Comparison of ENCODE assay signal across 8 mouse cellular contexts in genomic region chr13:100833640-100834002, GRCm38 (mm10). TPM values are rescaled to one million over a fixed set of nuclear protein-coding genes. Genes with fewer than 3 reads are reported as not detected.
DNase-seq lines count a peak whose midpoint lies in the region; ATAC-seq and TF ChIP-seq lines count a peak whose summit lies in the region.

No protein-coding gene starts in this region.

- no peaks in the 10 kb centered on the region for H3K9me3 ChIP-seq in heart, embryonic 15.5 days (replicated peaks)
- no peaks in the 10 kb centered on the region for H3K9me3 ChIP-seq in hindbrain, embryonic 15.5 days
- no peaks in the 10 kb centered on the region for H3K9me3 ChIP-seq in midbrain, embryonic 13.5 days

- 61% methylated on average over 6 of the region's 6 CpGs for WGBS in heart, embryonic 15.5 days
- WGBS in hindbrain, embryonic 15.5 days = 58% methylated on average over 6 of the region's 6 CpGs
- 61% methylated on average over 6 of the region's 6 CpGs for WGBS in midbrain, embryonic 13.5 days

- no peak for TF ChIP-seq CTCF in bone marrow macrophage, adult 2 months (IDR thresholded peaks at IDR 0.05; ENCODE audit: low read depth, low read length)

- H3K27me3 ChIP-seq in heart, embryonic 15.5 days = no peaks in the 10 kb centered on the region
- H3K27me3 ChIP-seq in hindbrain, embryonic 15.5 days = no peaks in the 10 kb centered on the region
- H3K27me3 ChIP-seq in midbrain, embryonic 13.5 days = no peaks in the 10 kb centered on the region

- no peak overlapping the region for H3K27ac ChIP-seq in heart, embryonic 15.5 days
- peak overlapping the region; percentile 16; the same call in 1 of the 2 replicates for H3K27ac ChIP-seq in bone marrow macrophage, adult 2 months (ENCODE audit: insufficient read depth, low read depth, low read length)
- peak overlapping the region; percentile 87 for H3K27ac ChIP-seq in hindbrain, embryonic 15.5 days (replicated peaks)
- H3K27ac ChIP-seq in midbrain, embryonic 13.5 days = no peak overlapping the region

- no peak for DNase-seq in heart, postnatal 25 days (ENCODE audit: low spot score)
- no peak for DNase-seq in urinary bladder, postnatal 36 days (ENCODE audit: low spot score in 2 of 2)
- no peak for DNase-seq in thymus, postnatal 10 days (ENCODE audit: low spot score in 2 of 2)

- no peak for ATAC-seq in heart, embryonic 15.5 days (replicated peaks; ENCODE audit: insufficient number of reproducible peaks, insufficient read depth, low FRiP score, low read depth)
- ATAC-seq in hindbrain, embryonic 15.5 days (ENCODE audit: low FRiP score, low read depth) = no peak
- ATAC-seq in midbrain, embryonic 13.5 days = no peak
- no peak for ATAC-seq in activated CD4-positive, CD25-positive, alpha-beta regulatory T cell, adult 4 months

- H3K36me3 ChIP-seq in heart, embryonic 15.5 days = no peaks in the 10 kb centered on the region
- H3K36me3 ChIP-seq in hindbrain, embryonic 15.5 days = no peaks in the 10 kb centered on the region
- no peaks in the 10 kb centered on the region for H3K36me3 ChIP-seq in midbrain, embryonic 13.5 days

- no peak overlapping the region for H3K9ac ChIP-seq in heart, embryonic 15.5 days
- H3K9ac ChIP-seq in hindbrain, embryonic 15.5 days = no peak overlapping the region
- no peak overlapping the region for H3K9ac ChIP-seq in midbrain, embryonic 13.5 days (replicated peaks)

- peaks cover 20% of the 10 kb centered on the region for H3K4me1 ChIP-seq in heart, embryonic 15.5 days (replicated peaks)
- peaks cover 34% of the 10 kb centered on the region for H3K4me1 ChIP-seq in bone marrow macrophage, adult 2 months (ENCODE audit: control insufficient read depth, insufficient read depth, low read length)
- H3K4me1 ChIP-seq in hindbrain, embryonic 15.5 days (replicated peaks) = peaks cover 22% of the 10 kb centered on the region
- peaks cover 22% of the 10 kb centered on the region for H3K4me1 ChIP-seq in midbrain, embryonic 13.5 days (replicated peaks)

- peak overlapping the region; percentile 46 for H3K4me2 ChIP-seq in heart, embryonic 15.5 days
- peak overlapping the region; percentile 86; the same call in 1 of the 2 replicates for H3K4me2 ChIP-seq in hindbrain, embryonic 15.5 days
- H3K4me2 ChIP-seq in midbrain, embryonic 13.5 days (replicated peaks) = peak overlapping the region; percentile 78

- no peak for TF ChIP-seq POLR2A in bone marrow macrophage, adult 2 months (IDR thresholded peaks at IDR 0.05; ENCODE audit: borderline replicate concordance, low read depth, low read length)

- peak overlapping the region; percentile 88 for H3K4me3 ChIP-seq in heart, embryonic 15.5 days
- H3K4me3 ChIP-seq in bone marrow macrophage, adult 2 months (ENCODE audit: insufficient read depth, low read length) = peak overlapping the region; percentile 34; the same call in 1 of the 2 replicates
- peak overlapping the region; percentile 77 for H3K4me3 ChIP-seq in hindbrain, embryonic 15.5 days
- H3K4me3 ChIP-seq in midbrain, embryonic 13.5 days (replicated peaks) = peak overlapping the region; percentile 95

- intact Hi-C loops in heart, postnatal 25 days (cut with DNase I) = loop anchor here (5.0 to 10.0 kb wide), 2 partner anchors 101 to 339 kb away; partner anchors contain the start of genes Cdk7 and Gtf2h2

RNA-seq across cellular contexts. Expression of gene Slc30a5, which starts 0.4 kb away (rescaled TPM):
- 31.4 and 39.7 TPM in 2 replicates for polyA plus RNA-seq in heart, embryonic 15.5 days (2015; fragmentation: Nextera tagmentation; extraction: Ambion mirVana)
- 10 to 100 TPM; 20.5 to 23.8 TPM for total RNA-seq in heart, postnatal 25 days (2021)
- polyA plus RNA-seq in bone marrow macrophage, adult 2 months (2012; ENCODE audit: insufficient read depth, insufficient read length, missing spikeins) = 47.3 and 53.8 TPM in 2 replicates
- polyA plus RNA-seq in hindbrain, embryonic 15.5 days (2015; fragmentation: Nextera tagmentation; extraction: Ambion mirVana) = 33.8 and 35.6 TPM in 2 replicates
- 30.3 and 32.5 TPM in 2 replicates for polyA plus RNA-seq in midbrain, embryonic 13.5 days (2015; fragmentation: Nextera tagmentation; extraction: Ambion mirVana)
- polyA plus RNA-seq in activated CD4-positive, CD25-positive, alpha-beta regulatory T cell, adult 4 months (2017; shearing (Covaris generic)) = 10 to 100 TPM; 11.2 to 13.8 TPM

RNA-seq across cellular contexts. Expression of gene Ccnb1, which starts 47.3 kb away (rescaled TPM):
- 159 and 183 TPM in 2 replicates for polyA plus RNA-seq in heart, embryonic 15.5 days (2015; fragmentation: Nextera tagmentation; extraction: Ambion mirVana)
- 1 to 10 TPM in 1 of 2 experiments, under 1 TPM in 1; 0.55 to 1.4 TPM for total RNA-seq in heart, postnatal 25 days (2021)
- 35.0 and 42.5 TPM in 2 replicates for polyA plus RNA-seq in bone marrow macrophage, adult 2 months (2012; ENCODE audit: insufficient read depth, insufficient read length, missing spikeins)
- polyA plus RNA-seq in hindbrain, embryonic 15.5 days (2015; fragmentation: Nextera tagmentation; extraction: Ambion mirVana) = 49.1 and 62.1 TPM in 2 replicates
- polyA plus RNA-seq in midbrain, embryonic 13.5 days (2015; fragmentation: Nextera tagmentation; extraction: Ambion mirVana) = 119 and 130 TPM in 2 replicates
- 10 to 100 TPM; 51.2 to 57.0 TPM for polyA plus RNA-seq in activated CD4-positive, CD25-positive, alpha-beta regulatory T cell, adult 4 months (2017; shearing (Covaris generic))

RNA-seq across cellular contexts. Expression of gene Cenph, which starts 57.9 kb away (rescaled TPM):
- 14.0 and 15.6 TPM in 2 replicates for polyA plus RNA-seq in heart, embryonic 15.5 days (2015; fragmentation: Nextera tagmentation; extraction: Ambion mirVana)
- under 1 TPM in 1 of 2 experiments, not detected in 1; 0.20 TPM for total RNA-seq in heart, postnatal 25 days (2021)
- 13.5 and 14.2 TPM in 2 replicates for polyA plus RNA-seq in bone marrow macrophage, adult 2 months (2012; ENCODE audit: insufficient read depth, insufficient read length, missing spikeins)
- polyA plus RNA-seq in hindbrain, embryonic 15.5 days (2015; fragmentation: Nextera tagmentation; extraction: Ambion mirVana) = 8.5 and 9.1 TPM in 2 replicates
- polyA plus RNA-seq in midbrain, embryonic 13.5 days (2015; fragmentation: Nextera tagmentation; extraction: Ambion mirVana) = 14.5 and 16.2 TPM in 2 replicates
- 1 to 10 TPM; 6.0 to 6.9 TPM for polyA plus RNA-seq in activated CD4-positive, CD25-positive, alpha-beta regulatory T cell, adult 4 months (2017; shearing (Covaris generic))

Comparison
In these comparisons a context has a peak if more than half of its experiments do, and no peak if none do; other contexts are left out.
1. H3K27ac ChIP-seq: peak in bone marrow macrophage, adult 2 months (single experiment) and hindbrain, embryonic 15.5 days (single experiment); none in heart, embryonic 15.5 days (single experiment) and midbrain, embryonic 13.5 days (single experiment).
2. H3K4me3 ChIP-seq: peak in every context shown above with its lines; median percentile 95 in midbrain, embryonic 13.5 days; 88 in heart, embryonic 15.5 days; 77 in hindbrain, embryonic 15.5 days; 34 in bone marrow macrophage, adult 2 months.
3. Peak in every context shown above with its lines, with median percentiles within 50 percentile points of each other: H3K4me2 ChIP-seq.